9 mouse cellular contexts compared by ENCODE assay signal in genomic region chr11:82006796-82007423, GRCm38 (mm10). TPM values are rescaled to one million over a fixed set of nuclear protein-coding genes. Genes with fewer than 3 reads are reported as not detected.
A peak's percentile ranks its signal among the peaks of the same experiment; 100 is the strongest.
DNase-seq lines count a peak whose midpoint lies in the region; ATAC-seq and TF ChIP-seq lines count a peak whose summit lies in the region.
"Had no signal": no experiment of that assay in that cellular context is flagged by ENCODE, and none has a peak within 500 bp of the region (broad histone marks: within the 10 kb centered on the region; RNA-seq: fewer than 3 reads in every experiment).

No protein-coding gene starts in this region.

- 0 out of 2 replicates have a peak overlapping the region, but pooled peaks have one; percentile 8 for H3K4me2 ChIP-seq in kidney, embryonic 15.5 days
- H3K4me2 ChIP-seq: midbrain, embryonic 12.5 days had no signal

- no peak for TF ChIP-seq POLR2A in thymus, adult 2 months (IDR thresholded peaks at IDR 0.05; ENCODE audit: control insufficient read depth, extremely low read depth, insufficient read depth, low read length, poor library complexity)

- no peaks in the 10 kb centered on the region for H3K36me3 ChIP-seq in thymus, adult 2 months (ENCODE audit: control insufficient read depth, insufficient read depth, low read length)
- no peaks in the 10 kb centered on the region for H3K36me3 ChIP-seq in kidney, embryonic 15.5 days
- H3K36me3 ChIP-seq: midbrain, embryonic 12.5 days had no signal

- no peak for TF ChIP-seq CTCF in thymus, adult 2 months (IDR thresholded peaks at IDR 0.05; ENCODE audit: borderline replicate concordance, control insufficient read depth, extremely low read depth, insufficient read depth, low read length, poor library complexity)

- H3K27me3 ChIP-seq in thymus, adult 2 months (ENCODE audit: control insufficient read depth, insufficient read depth, low read length), result no peaks in the 10 kb centered on the region
- H3K27me3 ChIP-seq in kidney, embryonic 15.5 days, result no peaks in the 10 kb centered on the region
- H3K27me3 ChIP-seq: midbrain, embryonic 12.5 days had no signal

- intact Hi-C loops in gastrocnemius, postnatal 36 days (cut with DNase I), result no loop called here

- peak; percentile 2 for DNase-seq in thymus, adult 2 months
- no peak for DNase-seq in thymus, postnatal 0 days (ENCODE audit: low spot score)
- DNase-seq in gastrocnemius, postnatal 36 days, result peak; percentile 66 to 68
- no peak for DNase-seq in left cerebral cortex, adult 8-10 months (ENCODE audit: low spot score in 2 of 2)
- no peak for DNase-seq in embryo, embryonic 10 days (ENCODE audit: low spot score)
- DNase-seq in thymus, postnatal 14 days, result no peak

- H3K9ac ChIP-seq in kidney, embryonic 15.5 days, result no peak overlapping the region

- H3K27ac ChIP-seq in thymus, adult 2 months (ENCODE audit: control insufficient read depth, insufficient read depth, low read length), result no peak overlapping the region
- H3K27ac ChIP-seq in kidney, embryonic 15.5 days, result no peak overlapping the region
- H3K27ac ChIP-seq: midbrain, embryonic 12.5 days had no signal

- H3K4me3 ChIP-seq in thymus, adult 2 months (ENCODE audit: control insufficient read depth, insufficient read depth, low read length), result no peak overlapping the region
- H3K4me3 ChIP-seq in kidney, embryonic 15.5 days (replicated peaks), result no peak overlapping the region
- H3K4me3 ChIP-seq: midbrain, embryonic 12.5 days had no signal

- no peaks in the 10 kb centered on the region for H3K9me3 ChIP-seq in kidney, embryonic 15.5 days (replicated peaks)
- H3K9me3 ChIP-seq: midbrain, embryonic 12.5 days had no signal

- H3K4me1 ChIP-seq in thymus, adult 2 months (replicated peaks; ENCODE audit: control insufficient read depth, insufficient read depth, low read length), result no peaks in the 10 kb centered on the region
- H3K4me1 ChIP-seq in kidney, embryonic 15.5 days, result no peaks in the 10 kb centered on the region
- H3K4me1 ChIP-seq: midbrain, embryonic 12.5 days had no signal

- 4% methylated on average over 12 of the region's 12 CpGs for WGBS in thymus, adult 2 months
- WGBS in kidney, embryonic 15.5 days, result 47% methylated on average over 12 of the region's 12 CpGs

- ATAC-seq in kidney, embryonic 15.5 days (replicated peaks; ENCODE audit: low FRiP score), result no peak
- peak; percentile 54 for ATAC-seq in megakaryocyte progenitor cell, adult 5-6 weeks (replicated peaks; ENCODE audit: poor library complexity)

RNA-seq across cellular contexts. Expression of gene Ccl2, which starts 28.5 kb away (rescaled TPM):
- 3.7 and 4.3 TPM in 2 replicates for polyA plus RNA-seq in thymus, adult 2 months (2012; rRNA removed)
- 7.0 and 9.1 TPM in 2 replicates for polyA plus RNA-seq in thymus, postnatal 0 days (2015; fragmentation: Nextera tagmentation; extraction: Ambion mirVana)
- total RNA-seq in gastrocnemius, postnatal 36 days (2021), result not detected
- polyA plus RNA-seq in kidney, embryonic 15.5 days (2015; fragmentation: Nextera tagmentation; extraction: Ambion mirVana), result 1.6 TPM in 2 replicates
- total RNA-seq in megakaryocyte progenitor cell, adult 5-6 weeks (2015), result 1.6 and 7.4 TPM in 2 replicates
- total RNA-seq in megakaryocyte progenitor cell, adult 5-6 weeks (2017), result 1.1 and 2.5 TPM in 2 replicates
- not detected for total RNA-seq in left cerebral cortex, adult 8-10 months (2022)

RNA-seq across cellular contexts. Expression of gene Gm17268, which starts 31.5 kb away (rescaled TPM):
- not detected in 2 replicates for polyA plus RNA-seq in thymus, adult 2 months (2012; rRNA removed)
- not detected in 2 replicates for polyA plus RNA-seq in thymus, postnatal 0 days (2015; fragmentation: Nextera tagmentation; extraction: Ambion mirVana)
- total RNA-seq in gastrocnemius, postnatal 36 days (2021), result not detected
- not detected in 2 replicates for polyA plus RNA-seq in kidney, embryonic 15.5 days (2015; fragmentation: Nextera tagmentation; extraction: Ambion mirVana)
- not detected in 2 replicates for total RNA-seq in megakaryocyte progenitor cell, adult 5-6 weeks (2015)
- total RNA-seq in megakaryocyte progenitor cell, adult 5-6 weeks (2017), result not detected in 2 replicates
- total RNA-seq in left cerebral cortex, adult 8-10 months (2022), result not detected
- polyA plus RNA-seq: midbrain, embryonic 12.5 days had no signal

RNA-seq across cellular contexts. Expression of gene Ccl7, which starts 38.6 kb away (rescaled TPM):
- polyA plus RNA-seq in thymus, adult 2 months (2012; rRNA removed), result 0.59 and 0.81 TPM in 2 replicates
- polyA plus RNA-seq in thymus, postnatal 0 days (2015; fragmentation: Nextera tagmentation; extraction: Ambion mirVana), result 5.9 and 6.6 TPM in 2 replicates
- not detected for total RNA-seq in gastrocnemius, postnatal 36 days (2021)
- polyA plus RNA-seq in kidney, embryonic 15.5 days (2015; fragmentation: Nextera tagmentation; extraction: Ambion mirVana), result 0.93 TPM in 2 replicates
- not detected in 2 replicates for total RNA-seq in megakaryocyte progenitor cell, adult 5-6 weeks (2015)
- not detected in 2 replicates for total RNA-seq in megakaryocyte progenitor cell, adult 5-6 weeks (2017)
- not detected for total RNA-seq in left cerebral cortex, adult 8-10 months (2022)

RNA-seq across cellular contexts. Expression of gene Asic2, which starts 38.7 kb away (rescaled TPM):
- polyA plus RNA-seq in thymus, adult 2 months (2012; rRNA removed), result 0.08 and 0.10 TPM in 2 replicates
- not detected in 2 replicates for polyA plus RNA-seq in thymus, postnatal 0 days (2015; fragmentation: Nextera tagmentation; extraction: Ambion mirVana)
- under 1 TPM in 1 of 2 experiments, not detected in 1; 0.10 TPM for total RNA-seq in gastrocnemius, postnatal 36 days (2021)
- 3.5 and 3.7 TPM in 2 replicates for polyA plus RNA-seq in kidney, embryonic 15.5 days (2015; fragmentation: Nextera tagmentation; extraction: Ambion mirVana)
- total RNA-seq in megakaryocyte progenitor cell, adult 5-6 weeks (2015), result not detected in 2 replicates
- total RNA-seq in megakaryocyte progenitor cell, adult 5-6 weeks (2017), result not detected in 2 replicates
- total RNA-seq in left cerebral cortex, adult 8-10 months (2022), result 10 to 100 TPM; 60.0 to 62.0 (median 60.9) TPM

RNA-seq across cellular contexts. Expression of gene Ccl11, which starts 50.7 kb away (rescaled TPM):
- polyA plus RNA-seq in thymus, adult 2 months (2012; rRNA removed), result 19.3 and 30.1 TPM in 2 replicates
- 12.5 and 13.0 TPM in 2 replicates for polyA plus RNA-seq in thymus, postnatal 0 days (2015; fragmentation: Nextera tagmentation; extraction: Ambion mirVana)
- 10 to 100 TPM; 19.5 to 20.9 TPM for total RNA-seq in gastrocnemius, postnatal 36 days (2021)
- polyA plus RNA-seq in kidney, embryonic 15.5 days (2015; fragmentation: Nextera tagmentation; extraction: Ambion mirVana), result 11.9 and 12.4 TPM in 2 replicates
- total RNA-seq in megakaryocyte progenitor cell, adult 5-6 weeks (2015), result not detected in 2 replicates
- total RNA-seq in megakaryocyte progenitor cell, adult 5-6 weeks (2017), result not detected in 2 replicates
- under 1 TPM in 2 of 4 experiments, not detected in 2; 0.49 to 0.62 TPM for total RNA-seq in left cerebral cortex, adult 8-10 months (2022)
- polyA plus RNA-seq: midbrain, embryonic 12.5 days had no signal

Comparison
In these comparisons a context has a peak if more than half of its experiments do, and no peak if none do; other contexts are left out.
1. DNase-seq: peak in thymus, adult 2 months (single experiment) and gastrocnemius, postnatal 36 days (2 of 2); none in thymus, postnatal 0 days (single experiment), left cerebral cortex, adult 8-10 months (0 of 2), embryo, embryonic 10 days (single experiment) and thymus, postnatal 14 days (single experiment).